Mouse (Mus musculus) cortical plate, adult 2 months (tissue): ENCODE measurements around the gene Cck. TPM values are rescaled to one million over a fixed set of nuclear protein-coding genes. Genes with fewer than 3 reads are reported as not detected.
A peak's percentile ranks its signal among the peaks of the same experiment; 100 is the strongest.
"Not testable (repeated sequence)": the region's sequence is repeated elsewhere in the genome, so short reads cannot be mapped to it uniquely, and the experiment has no call there.

Experiments used
- H3K27ac ChIP-seq: fragments of 200-500 bp; 2 replicates; pipeline ENCODE4 v1.5.1; 2012; ENCODE audit warnings: low read length, control low read depth, inconsistent platforms; ENCODE audit not compliant: insufficient read depth
- H3K4me1 ChIP-seq: fragments of 200-500 bp; 2 replicates; pipeline ENCODE4 v1.6.1; 2011; ENCODE audit warnings: low read length; ENCODE audit not compliant: control insufficient read depth, insufficient read depth
- H3K4me3 ChIP-seq: fragments of 200-500 bp; 2 replicates; pipeline ENCODE4 v1.5.1; 2011; ENCODE audit warnings: mild to moderate bottlenecking, low read length, control low read depth; ENCODE audit not compliant: insufficient read depth
- CTCF ChIP-seq: fragments of 200-500 bp; IDR thresholded peaks from 2 replicates; pipeline ENCODE4 v1.5.1; 2011; ENCODE audit warnings: mild to moderate bottlenecking, control low read depth, low read length; ENCODE audit not compliant: insufficient read depth; ENCODE audit errors: extremely low read depth
- POLR2A ChIP-seq: fragments of 200-500 bp; IDR thresholded peaks from 2 replicates; pipeline ENCODE4 v1.6.1; 2011; ENCODE audit warnings: mild to moderate bottlenecking, low read length, control low read depth; ENCODE audit not compliant: insufficient read depth; ENCODE audit errors: extremely low read depth
- polyA plus RNA-seq: library from polyadenylated mRNA; depleted of rRNA; stranded (reverse); fragments of >200 nt; gene quantifications from 2 replicates; pipeline ENCODE4 v1.2.3, GENCODE M21; 2012

The Cck gene
- polyA plus RNA-seq, 1 experiment, result 1,499 TPM

GRCm38 (mm10) chr9:121467460-121467859 is 28.0 kb downstream of the Cck start:
- TF ChIP-seq CTCF (no peak), POLR2A (no peak)
- Histone ChIP-seq H3K4me1 (no peaks in the 10 kb centered on the region), H3K4me3 (no peak overlapping the region), H3K27ac (no peak overlapping the region)

GRCm38 (mm10) chr9:121460527-121460926 is 35.0 kb downstream of the Cck start:
- Histone ChIP-seq H3K4me1 (no peaks in the 10 kb centered on the region), H3K27ac (no peak overlapping the region), H3K4me3 (no peak overlapping the region)
- TF ChIP-seq POLR2A (no peak), CTCF (no peak)

- TF ChIP-seq POLR2A (no peak), CTCF (no peak)
- Histone ChIP-seq H3K4me1 (no peaks in the 10 kb centered on the region), H3K27ac (no peak overlapping the region), H3K4me3 (no peak overlapping the region)
These were observed 35.5 kb downstream of the Cck start for GRCm38 (mm10) chr9:121459950-121460349.

GRCm38 (mm10) chr9:121458466-121458865 is 37.0 kb downstream of the Cck start:
- Histone ChIP-seq H3K27ac (no peak overlapping the region), H3K4me1 (no peaks in the 10 kb centered on the region), H3K4me3 (no peak overlapping the region)
- peak; percentile 70 for TF ChIP-seq CTCF
- TF ChIP-seq POLR2A, result no peak

DNA sequence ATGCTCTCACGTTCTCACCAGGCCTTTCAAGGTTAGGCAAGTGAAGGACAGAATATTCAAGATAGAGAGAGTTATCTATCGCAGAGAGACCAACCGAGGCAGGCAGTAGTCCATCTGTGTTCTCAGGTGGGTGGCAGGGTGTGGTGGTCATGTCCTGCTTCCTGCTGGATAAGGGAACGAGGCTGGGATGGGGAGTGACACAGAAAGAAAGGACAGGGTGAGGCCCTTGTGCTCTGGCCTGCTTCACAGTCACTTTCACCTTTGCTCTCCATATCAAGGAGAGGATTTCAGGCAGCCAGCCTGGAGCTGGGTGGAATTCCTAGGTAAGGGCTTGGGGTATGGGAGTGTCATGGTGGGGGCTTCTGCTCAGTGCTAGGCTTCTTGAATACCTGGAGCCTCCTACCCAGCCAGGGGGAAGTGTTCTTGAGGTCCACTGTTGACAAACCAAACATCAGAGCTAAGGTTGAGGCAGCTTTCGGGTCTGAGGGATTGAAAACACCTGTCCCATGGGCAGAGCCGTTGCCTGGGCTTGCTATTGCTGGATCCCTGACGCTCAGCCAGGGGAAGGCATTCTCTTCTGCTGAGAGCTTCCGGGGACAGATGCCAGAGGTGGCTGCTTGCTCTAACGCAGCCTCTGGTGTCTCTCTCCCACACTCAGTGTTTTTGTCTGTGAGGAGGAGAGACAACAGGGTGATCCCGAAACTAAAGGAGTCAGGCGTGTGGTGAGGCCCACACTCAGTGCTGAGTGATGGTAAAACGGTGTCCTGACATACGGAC is 38.6 kb downstream of the Cck start:
- no peak overlapping the region for H3K27ac ChIP-seq
- H3K4me1 ChIP-seq, result peaks cover 5% of the 10 kb centered on the region
- no peak overlapping the region for H3K4me3 ChIP-seq
- TF ChIP-seq CTCF (no peak), POLR2A (no peak)

GRCm38 (mm10) chr9:121454891-121455290 is 40.6 kb downstream of the Cck start:
- no peak overlapping the region for H3K27ac ChIP-seq
- H3K4me3 ChIP-seq, result no peak overlapping the region
- peaks cover 6% of the 10 kb centered on the region for H3K4me1 ChIP-seq
- no peak for TF ChIP-seq CTCF
- TF ChIP-seq POLR2A, result no peak

DNA sequence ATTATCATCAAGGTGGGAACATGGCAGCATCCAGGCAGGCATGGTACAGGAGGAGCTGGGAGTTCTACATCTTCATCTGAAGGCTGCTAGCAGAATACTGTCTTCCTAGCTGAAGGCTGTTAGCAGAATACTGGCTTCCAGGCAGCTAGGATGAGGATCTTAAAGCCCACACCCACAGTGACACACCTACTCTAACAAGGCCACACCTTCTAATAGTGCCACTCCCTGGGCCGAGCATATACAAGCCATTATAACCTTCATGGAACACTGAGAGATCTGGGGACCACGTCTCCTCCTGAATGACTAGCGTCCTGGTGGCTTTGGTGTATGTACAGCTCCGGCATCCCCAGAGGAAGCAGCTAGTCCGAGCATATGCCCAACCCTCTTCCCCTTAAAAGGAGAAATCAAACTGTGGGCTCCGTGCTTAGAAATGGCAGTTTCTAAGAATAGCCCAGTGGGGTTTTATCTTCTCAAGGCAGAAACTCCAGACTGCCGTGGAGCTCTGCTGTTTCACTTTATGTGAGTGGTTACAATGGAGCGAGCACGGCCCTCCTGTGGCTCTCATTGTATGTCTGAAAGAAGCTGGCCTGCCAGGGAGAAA is 43.1 kb downstream of the Cck start:
- peak overlapping the region; percentile 45 for H3K27ac ChIP-seq
- not testable (repeated sequence) for H3K4me1 ChIP-seq, H3K4me3 ChIP-seq
- TF ChIP-seq POLR2A, result 0 out of 2 replicates have a peak, but pooled peaks have one; percentile 48

DNA sequence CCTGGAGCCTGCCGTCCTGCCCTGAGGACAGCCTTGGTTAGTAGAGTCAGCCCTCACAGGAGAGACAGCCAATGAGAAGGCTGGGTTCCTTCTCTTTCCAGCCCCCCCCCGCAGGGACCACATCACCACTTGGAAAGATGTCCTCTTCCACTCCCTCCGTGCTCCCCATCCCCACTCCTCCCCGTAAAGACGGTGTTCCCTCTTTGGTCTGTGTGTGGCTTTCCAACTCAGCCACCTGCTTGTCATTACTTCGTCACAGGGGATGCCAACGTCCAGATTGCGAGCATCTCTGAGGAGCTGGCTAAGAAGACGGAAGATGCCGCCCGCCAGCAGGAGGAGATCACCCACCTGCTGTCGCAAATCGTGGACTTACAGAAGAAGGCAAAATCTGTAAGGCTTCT is 49.1 kb downstream of the Cck start:
- H3K4me3 ChIP-seq, result no peak overlapping the region
- TF ChIP-seq POLR2A, result no peak
- TF ChIP-seq CTCF, result no peak
- 0 out of 2 replicates have a peak, but pooled peaks cover 1% of the 10 kb centered on the region for H3K4me1 ChIP-seq
- no peak overlapping the region for H3K27ac ChIP-seq

DNA sequence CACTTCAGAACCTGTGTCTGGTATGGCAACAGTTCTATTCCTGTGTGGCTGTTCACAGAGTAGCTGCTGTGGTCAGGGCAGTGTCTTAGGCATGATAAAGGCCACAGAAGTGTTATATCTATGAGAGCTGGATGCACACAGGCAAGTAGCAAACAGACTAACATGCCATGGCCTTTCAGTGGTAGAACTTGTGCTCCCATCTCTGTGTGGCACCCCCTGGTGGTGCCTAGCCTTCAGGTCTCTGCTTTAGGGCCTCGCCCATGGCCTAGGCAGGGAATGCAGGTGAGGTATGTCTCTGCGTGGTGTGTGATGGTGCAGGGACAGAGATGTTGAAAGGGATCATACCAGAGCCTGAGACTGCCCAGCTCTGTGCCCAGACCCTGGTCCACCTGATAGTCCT is 50.1 kb downstream of the Cck start:
- H3K4me1 ChIP-seq, result no peaks in the 10 kb centered on the region
- TF ChIP-seq POLR2A (no peak), CTCF (peak; percentile 42)
- H3K27ac ChIP-seq, result no peak overlapping the region
- H3K4me3 ChIP-seq, result no peak overlapping the region

DNA sequence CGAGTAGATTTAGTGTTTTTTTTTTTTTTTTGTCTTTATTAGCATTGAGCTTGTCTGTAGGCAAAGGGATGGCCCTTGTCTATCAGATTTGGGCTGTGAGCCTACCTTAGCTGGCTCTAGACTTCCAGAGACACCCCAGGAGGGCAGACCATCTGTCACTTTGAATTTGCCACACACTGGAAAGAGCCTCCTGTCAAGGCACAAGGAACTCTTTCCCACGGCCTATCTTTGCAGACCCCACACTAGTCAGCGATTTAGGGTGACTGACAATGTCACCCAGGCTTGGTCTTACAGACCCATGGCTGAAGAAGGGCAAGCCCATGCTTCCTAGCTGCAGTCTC is 51.2 kb downstream of the Cck start:
- no peak overlapping the region for H3K4me3 ChIP-seq
- TF ChIP-seq POLR2A (no peak), CTCF (no peak)
- no peak overlapping the region for H3K27ac ChIP-seq
- no peaks in the 10 kb centered on the region for H3K4me1 ChIP-seq
